Mouse (Mus musculus) adipocyte (in vitro differentiated cells): ENCODE data around the gene Taf10.
A peak's percentile ranks its signal among the peaks of the same experiment; 100 is the strongest.
"Not testable (repeated sequence)": the region's sequence is repeated elsewhere in the genome, so short reads cannot be mapped to it uniquely, and the experiment has no call there.

ENCODE experiments used
- DNase-seq: peaks from one replicate; pipeline ENCODE4 v3.0.0-alpha.2; 2016; ENCODE audit warnings: low spot score

Taf10 gene

DNA sequence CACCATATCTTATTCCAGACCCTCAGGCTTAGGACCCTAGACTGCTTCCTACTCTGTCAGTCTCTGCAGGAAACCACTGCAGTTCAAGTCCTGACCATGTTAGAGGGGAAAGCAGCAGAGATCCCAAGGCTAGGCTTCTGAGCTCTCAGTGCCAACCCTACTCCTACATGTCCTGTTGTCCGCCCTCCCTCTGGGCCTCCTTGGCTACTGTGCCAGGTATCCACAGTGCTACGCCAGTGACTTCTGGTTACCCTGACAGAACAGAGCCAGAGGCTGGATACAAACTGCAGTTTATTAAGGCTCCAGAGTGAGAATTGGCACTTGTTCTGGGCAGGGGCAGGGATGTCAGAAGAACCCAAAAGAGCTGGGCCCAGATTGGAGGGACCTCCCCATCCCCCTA lies 8.6 kb upstream of the Taf10 start:
- DNase-seq: peak; percentile 83

DNA sequence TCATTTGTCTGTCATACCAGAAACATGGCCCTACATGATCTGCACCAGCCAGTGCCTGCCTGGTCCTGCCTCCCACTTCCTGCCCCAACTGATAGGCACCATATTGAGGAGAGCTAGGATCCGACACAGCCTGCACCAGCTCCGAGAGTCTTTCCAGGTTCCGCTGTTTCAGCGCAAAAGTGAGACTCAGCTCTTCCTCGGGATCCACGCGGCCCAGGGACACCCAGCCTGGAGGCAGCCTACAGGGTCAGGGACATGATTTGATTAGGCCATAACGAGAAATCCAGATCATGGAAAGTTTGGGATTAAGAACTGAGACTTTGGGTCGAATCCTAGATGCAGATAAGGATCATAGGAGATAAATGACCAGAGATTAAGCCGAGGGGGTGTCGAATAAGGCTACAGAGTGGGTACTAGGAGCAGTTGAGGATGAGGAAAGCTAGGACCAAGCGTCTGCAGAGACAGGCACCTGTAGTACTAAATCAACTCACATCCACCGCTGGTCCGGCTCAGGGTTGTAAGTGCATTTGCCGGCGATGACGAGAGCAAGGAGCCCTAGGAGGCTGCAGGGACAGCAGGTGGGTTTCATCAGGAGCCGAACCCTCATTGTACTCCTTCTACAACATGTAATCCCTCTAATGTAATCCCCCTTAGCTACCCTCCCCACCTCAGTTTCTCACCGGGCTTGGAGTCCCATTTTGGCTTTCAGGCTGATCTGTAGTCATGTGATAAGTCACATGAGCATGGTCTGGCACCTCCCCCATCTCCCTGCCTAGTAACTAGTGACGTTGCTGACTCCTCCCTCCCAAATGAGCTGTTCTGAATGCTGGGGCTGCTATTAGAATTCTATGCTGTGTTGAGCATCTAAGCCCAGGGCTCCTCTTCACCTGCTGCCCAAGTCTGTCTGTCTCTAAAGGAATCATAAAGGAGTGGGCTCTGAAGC lies 7.6 kb upstream of the Taf10 start, which contains the start of gene Tpp1:
TSS of gene Tpp1 (minus strand) at position 745 of the 943 bp plus-strand sequence.
- DNase-seq: peak; percentile 93

DNA sequence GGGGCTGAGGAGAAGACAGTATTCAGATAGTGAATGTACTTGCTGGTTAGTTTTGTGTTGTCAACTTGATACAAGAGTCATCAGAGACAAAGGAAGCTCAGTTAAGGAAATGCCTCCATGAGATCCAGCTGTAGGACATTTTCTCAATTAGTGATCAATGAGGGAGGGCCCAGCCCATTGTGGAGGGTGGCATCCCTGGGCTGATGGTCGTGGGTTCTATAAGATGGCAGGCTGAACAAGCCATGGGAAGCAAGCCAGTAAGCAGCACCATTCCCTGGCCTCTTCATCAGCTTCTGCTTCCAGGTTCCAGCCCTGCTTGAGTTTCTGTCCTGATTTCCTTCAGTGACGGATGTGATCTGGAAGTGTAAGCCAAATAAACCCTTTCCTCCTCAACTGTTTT lies 3.6 kb upstream of the Taf10 start:
- DNase-seq: no peak

DNA sequence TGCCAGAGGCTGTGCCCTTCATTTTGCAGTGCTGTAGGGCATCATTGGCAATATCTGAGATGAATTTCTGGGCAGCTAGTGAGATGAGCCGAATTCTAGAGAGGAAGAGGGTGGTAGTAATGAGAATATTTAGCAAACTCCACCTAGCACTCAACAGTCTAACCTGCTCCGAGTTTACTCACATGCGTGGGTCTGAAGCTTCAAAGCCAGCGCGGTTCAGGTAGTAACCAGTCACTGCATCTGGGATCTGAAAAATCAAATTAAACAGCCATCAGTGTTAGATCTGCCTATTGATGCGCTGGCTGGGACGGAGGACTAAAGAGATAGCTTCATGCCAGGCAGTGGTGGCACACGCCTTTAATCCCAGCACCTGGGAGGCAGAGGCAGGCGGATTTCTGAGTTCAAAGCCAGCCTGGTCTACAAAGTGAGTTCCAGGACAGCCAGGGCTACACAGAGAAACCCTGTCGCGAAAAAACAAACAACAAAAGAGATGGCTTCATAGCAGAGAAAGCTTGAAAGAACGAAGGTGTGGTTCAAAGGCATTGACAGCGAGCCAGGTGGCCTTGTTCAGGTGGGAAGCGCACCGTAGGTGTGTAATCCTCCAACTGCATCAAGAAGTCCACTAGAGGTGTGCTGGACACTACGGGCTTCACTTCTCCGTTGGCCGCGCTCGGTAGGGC lies 775 bp downstream of the Taf10 start:
- DNase-seq: not testable (repeated sequence)

DNA sequence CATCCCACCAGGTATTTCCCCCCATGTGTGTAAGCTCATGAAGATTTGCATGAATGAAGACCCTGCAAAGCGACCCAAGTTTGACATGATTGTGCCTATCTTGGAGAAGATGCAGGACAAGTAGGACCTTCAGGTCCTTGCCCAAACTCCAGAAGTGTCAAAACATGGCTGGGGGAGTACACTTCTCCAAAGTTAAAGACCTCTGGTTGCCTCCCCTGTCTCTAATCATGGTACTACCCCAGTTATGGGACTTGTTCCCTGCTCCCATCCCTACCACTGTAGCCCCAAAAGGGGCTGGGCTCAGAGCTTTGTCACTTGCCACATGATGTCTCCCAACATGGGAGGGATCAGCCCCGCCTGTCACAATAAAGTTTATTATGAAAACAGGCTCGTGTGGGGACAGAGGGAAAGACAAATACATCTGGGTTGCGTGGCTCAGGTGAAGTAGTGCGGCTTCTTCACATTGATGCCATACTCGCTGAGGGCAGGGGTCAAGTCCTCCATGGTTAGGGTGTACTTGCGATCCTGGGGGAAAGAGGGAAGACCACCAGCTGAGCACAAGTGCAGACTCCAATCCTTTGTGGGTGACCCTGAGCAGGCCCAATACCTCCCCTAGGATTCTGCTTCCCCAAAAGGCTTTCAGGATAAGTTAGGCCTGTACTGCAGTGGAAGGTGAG lies 1.5 kb downstream of the Taf10 start:
- not testable (repeated sequence) for DNase-seq

DNA sequence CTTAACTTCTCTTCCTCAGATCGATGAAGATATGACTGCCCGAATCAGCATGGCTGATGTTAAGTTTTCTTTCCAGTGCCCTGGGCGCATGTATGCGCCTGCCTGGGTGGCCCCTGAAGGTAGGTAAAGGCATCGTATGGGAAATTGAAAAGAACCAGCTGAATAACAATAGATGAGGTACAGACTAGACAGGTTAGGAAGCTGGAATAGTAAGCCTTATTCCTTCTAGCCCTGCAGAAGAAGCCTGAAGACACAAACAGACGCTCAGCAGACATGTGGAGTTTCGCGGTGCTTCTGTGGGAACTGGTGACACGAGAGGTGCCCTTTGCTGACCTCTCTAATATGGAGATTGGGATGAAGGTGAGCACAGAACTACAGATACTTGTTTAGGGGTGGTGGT lies 2.2 kb downstream of the Taf10 start:
- no peak for DNase-seq

DNA sequence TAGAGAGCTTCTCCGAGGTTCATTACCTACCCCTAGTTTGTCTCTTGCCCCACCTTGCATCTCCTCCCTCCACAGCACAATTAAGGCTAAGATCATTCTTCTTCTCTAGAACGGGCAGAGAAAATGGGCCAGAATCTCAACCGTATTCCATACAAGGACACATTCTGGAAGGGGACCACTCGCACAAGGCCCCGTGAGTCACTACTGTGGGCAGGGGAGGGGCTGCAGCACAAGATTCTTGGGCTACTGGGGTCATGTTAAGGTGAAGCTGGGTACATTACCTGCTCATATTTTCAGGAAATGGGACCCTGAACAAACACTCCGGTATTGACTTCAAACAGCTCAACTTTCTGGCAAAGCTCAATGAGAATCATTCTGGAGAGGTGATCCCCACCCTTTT lies 3.3 kb downstream of the Taf10 start:
- DNase-seq: no peak

DNA sequence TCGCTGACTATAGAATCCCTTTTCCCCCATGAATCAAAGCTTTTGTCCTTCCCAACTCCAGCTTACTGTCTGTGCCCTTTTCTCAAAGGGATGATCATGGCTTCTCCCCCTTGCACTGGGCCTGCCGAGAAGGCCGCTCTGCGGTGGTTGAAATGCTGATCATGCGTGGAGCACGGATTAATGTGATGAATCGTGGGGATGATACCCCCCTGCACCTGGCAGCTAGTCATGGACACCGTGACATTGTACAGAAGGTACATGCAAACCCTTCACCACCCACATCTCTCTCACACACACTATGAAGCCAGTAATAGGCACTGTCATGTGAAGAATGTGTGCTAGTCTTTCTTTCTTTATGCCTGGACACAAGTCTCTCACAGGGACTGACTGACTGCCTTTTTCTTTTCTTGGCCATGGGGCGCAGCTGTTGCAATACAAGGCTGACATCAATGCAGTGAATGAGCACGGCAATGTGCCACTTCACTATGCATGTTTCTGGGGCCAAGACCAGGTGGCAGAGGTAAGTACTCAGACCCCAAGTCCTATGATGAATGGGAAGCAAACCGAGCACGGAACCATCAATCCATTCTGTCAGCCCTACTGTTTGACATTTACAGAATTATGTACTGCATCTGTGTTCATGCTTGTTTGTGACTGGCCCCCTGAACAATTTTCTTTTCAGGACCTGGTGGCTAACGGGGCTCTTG lies 3.9 kb downstream of the Taf10 start:
- DNase-seq: no peak

DNA sequence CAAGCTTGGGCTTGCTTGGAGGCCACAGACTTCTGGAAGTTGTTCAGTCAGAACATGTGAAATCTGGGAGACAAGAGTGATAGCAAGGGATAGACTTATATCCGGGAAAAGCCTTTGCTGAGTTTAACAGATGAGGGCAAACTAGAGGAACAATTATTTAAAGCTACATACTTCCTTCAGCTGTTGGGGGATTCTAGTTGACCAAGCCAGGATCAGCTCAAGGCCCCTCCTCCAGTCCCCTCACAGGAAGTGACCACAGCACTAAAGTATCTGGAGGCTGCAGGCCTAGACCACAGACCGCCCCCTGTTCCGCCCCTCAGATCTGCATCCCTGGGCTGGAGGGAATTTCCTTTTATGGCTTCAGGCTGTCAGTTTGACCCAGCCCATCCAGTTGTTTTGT lies 5.2 kb downstream of the Taf10 start:
- DNase-seq: peak; percentile 31

DNA sequence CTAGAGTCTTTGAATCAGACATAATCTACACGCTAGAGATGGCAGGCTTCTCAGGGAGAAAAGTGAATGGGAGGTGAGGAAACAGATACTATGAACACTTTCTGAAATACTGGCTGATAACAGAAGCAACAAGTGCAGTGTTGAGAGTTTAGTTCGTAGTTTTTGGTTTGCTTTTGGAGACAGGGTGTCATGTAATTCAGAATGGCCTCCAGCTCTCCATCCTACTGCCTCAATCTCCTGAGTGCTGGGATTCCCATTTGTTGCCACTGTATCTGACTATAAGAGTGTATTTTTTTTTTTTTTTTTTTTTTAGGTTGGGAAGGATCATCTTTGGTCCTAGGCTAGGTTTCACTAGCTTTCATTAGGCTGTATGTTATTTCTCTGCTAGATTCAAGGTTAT lies 5.9 kb downstream of the Taf10 start:
- DNase-seq: no peak

DNA sequence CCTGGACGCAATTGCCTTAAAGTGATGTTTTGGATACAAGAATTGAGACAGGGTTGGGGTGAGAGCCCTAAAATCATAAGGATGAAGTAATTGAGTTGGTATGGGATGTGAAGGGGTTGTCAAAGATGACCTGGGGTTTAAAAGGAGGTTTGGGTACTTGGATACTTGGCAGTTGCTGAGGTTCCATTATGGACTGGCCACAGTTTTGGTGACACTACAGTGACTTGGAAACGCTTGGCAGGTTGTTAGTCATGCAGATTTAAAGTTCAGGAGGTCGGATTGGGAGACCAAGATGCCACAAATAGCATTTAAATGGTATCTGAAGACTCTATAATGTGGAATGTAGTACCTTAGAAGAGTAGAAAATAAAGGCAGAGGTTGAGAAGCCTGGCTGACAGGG lies 6.5 kb downstream of the Taf10 start:
- no peak for DNase-seq

DNA sequence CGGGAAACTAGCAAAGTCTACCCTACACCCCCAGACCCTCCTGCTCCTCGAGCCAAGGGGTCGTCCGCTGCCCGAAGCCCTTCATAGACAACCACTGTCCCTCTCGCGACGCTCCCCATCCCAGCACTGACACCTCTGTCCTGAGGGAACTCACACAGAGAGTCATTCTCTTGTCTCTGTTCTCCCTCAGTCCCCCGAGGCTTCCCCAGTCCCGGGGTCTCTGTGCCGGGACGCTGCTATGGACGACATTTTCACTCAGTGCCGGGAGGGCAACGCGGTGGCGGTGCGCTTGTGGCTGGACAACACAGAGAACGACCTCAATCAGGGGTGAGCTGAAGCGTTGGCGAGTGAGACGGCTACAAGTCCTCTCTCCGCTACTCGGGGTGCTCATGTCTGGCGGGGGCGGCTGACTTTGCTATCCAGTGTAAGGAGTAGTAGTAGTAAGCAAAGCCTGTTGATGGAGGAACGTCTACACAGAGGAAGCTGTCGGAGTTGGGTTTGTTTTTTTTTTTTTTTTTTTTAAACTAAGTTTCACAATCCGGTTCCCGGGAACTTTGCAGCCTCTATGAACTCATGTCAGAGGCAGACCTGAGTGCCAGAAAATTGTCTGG lies 7.1 kb downstream of the Taf10 start, which contains the start of gene Rrp8:
TSS of gene Rrp8 (minus strand) at position 475 of the 611 bp plus-strand sequence.
- peak; percentile 69 for DNase-seq

DNA sequence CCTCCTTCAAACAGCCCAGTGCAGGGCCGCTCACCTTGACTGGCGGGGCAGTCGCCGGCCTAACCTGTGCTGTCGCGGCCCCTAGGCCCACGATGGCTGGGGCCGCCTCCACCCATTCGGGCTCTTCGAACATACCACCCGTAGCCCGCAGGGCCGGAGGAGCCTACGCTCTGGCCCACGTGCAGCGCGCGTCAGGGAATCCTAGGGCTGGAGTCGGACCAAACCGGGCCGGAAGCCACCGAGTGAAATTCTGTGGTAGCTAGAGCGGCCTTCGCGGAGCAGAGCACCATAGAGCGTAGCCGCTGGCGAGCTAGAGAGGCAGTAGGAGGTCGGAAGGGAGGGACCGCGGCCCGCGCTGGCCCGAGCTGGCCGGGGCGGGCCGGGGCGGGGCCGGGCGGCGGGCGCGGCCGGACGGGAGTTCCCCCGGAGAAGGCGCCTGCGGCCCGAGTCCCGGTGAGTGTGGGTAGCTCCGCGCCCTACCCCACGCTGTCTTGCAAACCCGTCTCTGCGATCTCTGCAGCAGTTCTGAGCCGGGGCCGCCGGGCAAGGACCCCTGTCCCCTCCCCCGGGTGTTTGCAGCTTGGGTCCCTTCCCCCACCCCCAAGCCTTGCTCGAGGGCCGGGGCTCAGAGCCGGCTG lies 7.8 kb downstream of the Taf10 start, which contains the start of gene Ilk:
TSS of gene Ilk (plus strand) at position 329 of the 638 bp plus-strand sequence.
- DNase-seq: peak; percentile 90

DNA sequence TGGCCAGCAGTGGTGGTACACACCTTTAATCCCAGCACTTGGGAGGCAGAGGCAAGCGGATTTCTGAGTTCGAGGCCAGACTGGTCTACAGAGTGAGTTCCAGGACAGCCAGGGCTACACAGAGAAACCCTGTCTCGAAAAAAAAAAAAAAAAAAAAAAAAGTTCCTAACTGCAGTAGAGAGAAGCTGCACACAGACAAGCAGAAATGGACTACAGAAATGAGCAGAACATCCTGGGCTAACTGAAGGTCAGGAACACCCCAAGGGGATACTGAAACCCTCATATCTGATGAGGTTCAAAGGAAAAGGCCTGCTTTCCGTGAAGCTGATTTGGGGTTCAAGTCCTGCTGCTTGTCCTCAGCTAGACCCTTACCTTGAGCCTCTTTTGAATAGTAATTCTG lies 8.7 kb downstream of the Taf10 start:
- DNase-seq: not testable (repeated sequence)

DNA sequence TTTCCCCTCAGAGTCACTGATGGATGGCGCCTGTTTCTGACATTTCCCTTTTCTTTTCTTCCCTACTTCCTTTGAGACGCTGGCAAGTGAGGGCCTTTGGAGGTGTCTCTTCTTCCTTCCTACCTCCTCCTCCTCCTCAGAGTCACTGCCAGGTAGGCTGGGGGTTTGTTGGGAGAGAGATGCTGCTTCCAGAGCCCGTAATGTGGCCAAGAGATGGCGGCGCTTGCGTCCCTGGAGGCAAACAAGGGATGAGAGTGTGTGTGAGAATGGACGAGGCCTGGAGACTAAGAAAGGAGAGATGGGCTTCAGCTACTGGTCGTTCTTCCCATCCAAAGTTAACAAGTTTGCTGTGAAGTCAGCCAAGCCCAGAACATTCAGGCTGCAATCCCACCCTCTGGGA lies 9.3 kb downstream of the Taf10 start:
- no peak for DNase-seq

DNA sequence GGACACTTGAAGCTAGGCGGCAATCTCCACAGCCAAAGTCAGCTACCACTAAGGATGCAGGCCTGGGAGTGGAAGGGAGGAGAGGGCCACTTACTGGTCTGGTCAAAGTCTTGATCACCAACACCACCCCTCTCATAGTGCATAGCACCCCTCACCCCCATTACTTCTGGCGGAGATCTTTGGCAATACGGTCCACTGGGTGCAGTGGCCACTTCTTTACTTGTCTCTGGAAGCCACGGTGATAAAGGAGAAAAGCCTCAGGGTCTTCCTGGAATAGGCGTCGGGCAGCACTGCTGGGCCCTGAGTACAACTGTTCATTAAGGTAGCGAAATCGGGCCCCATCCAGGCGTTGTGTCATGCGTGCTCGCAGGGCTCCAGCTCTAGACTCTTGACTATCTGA lies 10.3 kb downstream of the Taf10 start:
- DNase-seq: no peak

DNA sequence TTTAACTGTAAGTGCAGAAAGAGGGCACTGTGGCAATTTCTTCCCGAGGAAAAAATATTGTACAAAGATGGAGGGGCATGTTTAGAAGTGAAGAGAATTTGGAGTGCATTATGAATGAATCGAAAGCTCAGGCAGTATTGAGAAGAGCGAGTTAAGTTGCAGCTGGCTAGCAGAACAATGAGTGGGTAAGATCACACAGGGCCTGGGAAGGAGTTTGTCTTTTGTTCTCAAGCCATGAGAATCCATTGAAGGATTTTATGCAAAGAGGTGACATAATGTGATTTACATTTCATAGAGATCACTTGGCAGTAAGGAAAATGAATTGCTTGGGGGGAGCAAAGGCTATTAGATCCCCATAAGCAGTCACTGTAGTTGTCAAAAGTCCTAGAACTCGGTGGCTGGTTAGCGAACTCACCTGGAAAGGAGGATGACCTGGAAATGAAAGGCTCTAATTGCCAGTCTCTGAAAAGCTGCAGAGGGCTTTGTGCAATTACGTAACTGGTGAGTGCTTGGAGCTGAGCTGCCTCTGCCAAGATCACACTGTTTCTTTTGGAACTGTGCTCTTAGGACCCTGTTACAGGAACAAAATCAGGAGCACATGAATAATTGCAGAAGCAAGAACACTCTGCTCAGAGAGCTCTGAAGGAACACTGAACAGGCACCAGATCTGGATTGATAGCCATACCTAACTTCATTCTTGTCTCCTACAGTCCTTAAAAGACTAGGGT lies 15.3 kb downstream of the Taf10 start:
- DNase-seq: peak; percentile 41

DNA sequence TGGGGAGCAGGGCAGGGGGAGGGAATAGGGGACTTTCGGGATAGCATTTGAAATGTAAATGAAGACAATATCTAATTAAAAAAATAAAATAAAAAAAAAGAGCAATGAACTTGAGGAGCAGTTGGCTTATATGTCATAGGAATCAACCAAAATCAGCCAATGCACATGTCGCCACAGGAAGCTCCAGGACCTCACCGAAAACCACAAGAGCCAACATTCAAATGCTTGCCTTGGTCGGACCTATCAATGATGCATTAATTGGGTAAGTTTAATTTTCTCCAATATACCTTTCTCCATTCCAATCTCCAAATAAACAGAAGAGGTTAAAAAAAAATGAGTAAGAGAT lies 17.2 kb downstream of the Taf10 start:
- DNase-seq: no peak

DNA sequence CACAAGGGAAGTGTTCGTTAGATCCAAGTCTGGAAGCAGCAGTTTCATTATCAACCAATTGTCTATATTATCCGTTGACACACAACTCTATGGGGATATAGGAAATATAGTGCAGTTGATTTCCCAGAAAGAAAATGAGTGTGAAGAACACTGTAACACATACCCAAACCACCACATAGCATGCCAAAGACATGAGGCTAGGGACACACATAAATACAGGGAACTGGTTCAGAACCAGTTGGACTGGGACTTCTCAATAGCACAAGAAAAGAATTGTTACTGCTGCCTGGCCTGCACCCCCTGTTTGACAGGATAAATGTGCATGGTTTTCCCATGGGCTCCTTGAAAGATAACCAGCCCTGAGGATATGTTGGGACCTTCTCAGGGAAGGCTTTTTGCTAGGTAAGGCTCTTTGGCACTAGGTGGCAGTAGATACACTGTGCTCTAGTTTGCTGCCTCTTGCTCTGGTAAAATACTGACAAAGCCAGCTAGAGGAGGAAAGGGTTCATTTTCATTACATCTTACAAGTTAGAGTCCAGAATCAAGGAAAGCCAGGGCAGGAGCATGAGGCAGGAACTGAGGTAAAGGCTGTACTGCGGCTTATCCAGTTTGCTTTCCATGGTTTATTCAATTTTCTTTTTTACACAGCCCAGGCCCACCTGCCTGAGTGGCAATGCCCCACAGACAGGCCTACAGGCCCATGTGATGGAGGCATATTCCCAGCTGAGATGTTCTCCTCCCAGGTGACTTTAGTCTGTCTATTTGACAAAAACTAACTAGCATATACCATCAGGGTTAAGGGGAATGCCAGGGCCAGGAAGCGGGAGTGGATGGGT lies 17.8 kb downstream of the Taf10 start:
- peak; percentile 70 for DNase-seq
